Mouse (Mus musculus): ENCODE measurements around the gene Chek1. TPM values are rescaled to one million over a fixed set of nuclear protein-coding genes. Genes with fewer than 3 reads are reported as not detected.

Gene Chek1
- polyA plus RNA-seq (2015; fragmentation: Illumina TruSeq; extraction: RNeasy Lipid Tissue Mini Kit (QIAGEN cat#74804); ENCODE audit: insufficient read depth, low replicate concordance): 7.3 TPM

GRCm38 (mm10) chr9:36727034-36727755 lies at the start of gene Chek1:
Gene Chek1 (minus strand): TSS chr9:36727065.

DNA sequence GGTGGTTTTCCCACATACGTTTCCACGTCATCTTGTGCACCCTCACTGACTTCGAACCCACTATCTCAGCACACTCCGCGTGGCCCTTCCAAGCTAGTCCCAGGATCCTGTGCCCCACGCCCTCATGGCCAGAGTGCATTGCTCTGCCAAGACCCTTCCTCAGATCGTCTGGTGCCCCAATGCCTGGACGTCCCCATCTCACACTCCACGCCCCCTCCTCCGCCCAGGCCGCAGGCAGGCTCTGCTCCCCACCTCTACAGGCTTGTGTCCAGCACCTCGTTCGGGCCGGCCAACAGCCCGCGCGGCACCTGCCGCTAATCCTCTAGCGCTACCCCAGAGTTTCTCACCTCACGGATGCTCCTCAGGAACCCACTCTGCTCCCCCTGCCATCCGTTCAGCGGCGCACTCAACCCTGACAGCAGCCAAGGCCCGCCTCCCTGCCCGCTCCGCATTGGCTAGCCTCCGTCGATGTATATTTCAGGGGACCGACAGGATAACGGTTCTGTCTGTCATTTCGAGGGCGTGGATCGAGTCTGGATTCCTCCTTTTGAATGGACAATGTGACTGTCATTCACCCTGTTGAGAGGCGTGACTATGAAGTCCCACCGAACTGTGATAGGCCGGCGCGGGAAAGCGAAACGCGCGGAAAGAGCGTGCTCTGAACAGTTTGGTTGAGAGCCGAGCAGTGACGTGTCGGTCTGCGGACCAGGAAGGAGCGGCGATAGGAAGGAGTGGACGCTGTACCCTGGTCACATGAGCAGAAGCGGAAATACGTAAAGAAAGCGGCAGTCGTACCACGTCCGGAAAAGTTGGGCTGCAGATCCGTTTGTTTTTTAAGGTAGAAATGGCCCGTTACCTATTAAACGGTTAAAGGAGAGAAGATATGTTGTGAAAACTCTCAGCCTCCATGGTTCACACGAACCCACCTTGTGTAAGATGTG lies 40.6 kb upstream of the Chek1 start, which contains the start of gene Stt3a:
TSS of gene Stt3a (minus strand) at position 477 of the 941 bp plus-strand sequence.

DNA sequence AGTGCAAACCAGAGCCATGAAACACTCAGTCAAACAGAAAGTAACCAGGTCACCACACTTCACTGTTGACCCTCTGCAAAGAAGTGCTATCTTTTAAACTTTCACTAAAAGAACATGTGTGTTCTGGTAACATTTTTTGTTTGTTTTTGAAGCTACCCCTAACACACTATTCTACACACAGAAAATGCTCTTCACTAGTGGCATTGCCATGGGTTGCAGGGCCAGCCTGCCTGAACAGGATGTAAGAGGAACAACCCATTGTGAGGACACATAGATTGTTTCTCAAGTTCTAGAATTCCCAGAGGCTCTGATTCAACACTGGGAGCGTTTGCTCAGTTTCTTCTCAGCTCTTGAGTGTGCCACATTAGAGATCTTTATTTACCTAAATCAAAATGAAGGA lies 33.9 kb downstream of the Chek1 start, which contains the start of gene Acrv1:
TSS of gene Acrv1 (plus strand) at position 301 of the 400 bp plus-strand sequence.

Other genes starting within 250 kb of the Chek1 start
- gene Gm5615, start 185.1 kb downstream of the Chek1 start, polyA plus RNA-seq (2015; fragmentation: Illumina TruSeq; extraction: RNeasy Lipid Tissue Mini Kit (QIAGEN cat#74804); ENCODE audit: insufficient read depth, low replicate concordance): not detected
- gene Gm17689, start 144.4 kb downstream of the Chek1 start, polyA plus RNA-seq (2015; fragmentation: Illumina TruSeq; extraction: RNeasy Lipid Tissue Mini Kit (QIAGEN cat#74804); ENCODE audit: insufficient read depth, low replicate concordance): not detected
- gene A630095E13Rik, start 83.7 kb downstream of the Chek1 start, polyA plus RNA-seq (2015; fragmentation: Illumina TruSeq; extraction: RNeasy Lipid Tissue Mini Kit (QIAGEN cat#74804); ENCODE audit: insufficient read depth, low replicate concordance): not detected
- gene Acrv1, start 33.8 kb downstream of the Chek1 start, polyA plus RNA-seq (2015; fragmentation: Illumina TruSeq; extraction: RNeasy Lipid Tissue Mini Kit (QIAGEN cat#74804); ENCODE audit: insufficient read depth, low replicate concordance): not detected
- gene Stt3a, start 40.6 kb upstream of the Chek1 start, polyA plus RNA-seq (2015; fragmentation: Illumina TruSeq; extraction: RNeasy Lipid Tissue Mini Kit (QIAGEN cat#74804); ENCODE audit: insufficient read depth, low replicate concordance): 215 TPM
- 83.6 TPM for gene Ei24, start 70.3 kb upstream of the Chek1 start, polyA plus RNA-seq (2015; fragmentation: Illumina TruSeq; extraction: RNeasy Lipid Tissue Mini Kit (QIAGEN cat#74804); ENCODE audit: insufficient read depth, low replicate concordance)
- gene Fez1, start 94.8 kb upstream of the Chek1 start, polyA plus RNA-seq (2015; fragmentation: Illumina TruSeq; extraction: RNeasy Lipid Tissue Mini Kit (QIAGEN cat#74804); ENCODE audit: insufficient read depth, low replicate concordance): 1.3 TPM